Mouse (Mus musculus) left cerebral cortex, postnatal 36 days (tissue): ENCODE measurements at regions not wholly inside any gene's neighbourhood (a gene's known extent, or its start where the extent isn't known, plus 50 kb on each side); places are given as distances from the start of the nearest gene placed in this dataset.

Source experiments
- DNase-seq, 2 experiments: peaks; one replicate each; pipeline ENCODE4 v3.0.0; 2021 to 2022; ENCODE audit warnings: low spot score in 2 of 2, mixed read lengths in 1 of 2
- intact Hi-C: fragments of 180-260 bp; cut with DNase I; formaldehyde crosslinking; loops from one replicate; pipeline ENCODE4 v1.15.1; 2025

GRCm38 (mm10) chr4:26171177-26171576 lies 175.5 kb downstream of the Manea start:
- no peak for DNase-seq
- intact Hi-C loops, result no loop called here

- peak in 1 of 2 experiments; percentile 20 for DNase-seq
- intact Hi-C loops, result no loop called here
These were observed 190.5 kb downstream of the Manea start for GRCm38 (mm10) chr4:26156198-26156597.
